Mouse (Mus musculus): Measurements from ENCODE around the gene Masp2.

DNA sequence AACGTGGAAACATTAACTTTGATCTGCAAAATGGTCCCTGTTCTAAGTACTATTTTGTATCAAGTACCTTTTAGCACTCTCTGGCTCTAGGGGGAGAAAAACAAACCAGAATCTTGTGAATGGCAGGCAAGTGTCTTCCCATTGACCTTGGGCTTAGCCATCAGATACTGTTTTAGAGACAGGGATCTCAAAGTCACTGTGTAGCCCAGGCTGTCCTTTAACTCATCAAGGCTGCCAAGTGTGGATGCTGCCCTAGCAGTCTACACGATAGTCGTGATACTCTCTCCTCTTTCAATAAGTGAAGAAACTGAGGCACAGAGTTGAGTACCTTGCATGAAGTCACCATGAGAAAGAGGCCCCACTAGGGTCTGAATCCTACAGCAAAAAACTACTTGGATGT lies 24.9 kb downstream of the Masp2 start:
- no peak for TF ChIP-seq EP300 (IDR thresholded peaks at IDR 0.05; ENCODE audit: low read length)
- TF ChIP-seq POLR2A (IDR thresholded peaks at IDR 0.05; ENCODE audit: low read depth, low read length) = no peak
- TF ChIP-seq KAT2A (IDR thresholded peaks at IDR 0.05; ENCODE audit: insufficient replicate concordance, low read length) = no peak
- no peak for TF ChIP-seq CTCF (conservative IDR thresholded peaks at IDR 0.05 in 1 of 2, IDR thresholded peaks at IDR 0.05 in 1 of 2; ENCODE audit: low read depth in 2 of 2, low read length in 2 of 2)
- no peak for TF ChIP-seq PAX5 (IDR thresholded peaks at IDR 0.05; ENCODE audit: low read length)
- TF ChIP-seq BHLHE40 (IDR thresholded peaks at IDR 0.05; ENCODE audit: low read depth, low read length) = no peak
- TF ChIP-seq MAX (IDR thresholded peaks at IDR 0.05; ENCODE audit: low read length) = 0 out of 2 replicates have a peak, but pooled peaks have one; percentile 27
- TF ChIP-seq MAZ (IDR thresholded peaks at IDR 0.05; ENCODE audit: low read depth, low read length) = no peak
- no peak for TF ChIP-seq NELFE (IDR thresholded peaks at IDR 0.05; ENCODE audit: low read depth, low read length)
- TF ChIP-seq JUN (IDR thresholded peaks at IDR 0.05; ENCODE audit: insufficient read depth, low read depth, low read length) = no peak
- no peak for TF ChIP-seq CHD2 (IDR thresholded peaks at IDR 0.05; ENCODE audit: low read length)
- no peak for TF ChIP-seq GABPA (IDR thresholded peaks at IDR 0.05; ENCODE audit: insufficient replicate concordance, low read depth, low read length)
